Mouse (Mus musculus) cerebellum, adult 11 months (tissue): ENCODE data around the gene Hpn.
A peak's percentile ranks its signal among the peaks of the same experiment; 100 is the strongest.

Source experiments
- DNase-seq: peaks from one replicate; pipeline ENCODE4 v3.0.0; 2022

Hpn gene

DNA sequence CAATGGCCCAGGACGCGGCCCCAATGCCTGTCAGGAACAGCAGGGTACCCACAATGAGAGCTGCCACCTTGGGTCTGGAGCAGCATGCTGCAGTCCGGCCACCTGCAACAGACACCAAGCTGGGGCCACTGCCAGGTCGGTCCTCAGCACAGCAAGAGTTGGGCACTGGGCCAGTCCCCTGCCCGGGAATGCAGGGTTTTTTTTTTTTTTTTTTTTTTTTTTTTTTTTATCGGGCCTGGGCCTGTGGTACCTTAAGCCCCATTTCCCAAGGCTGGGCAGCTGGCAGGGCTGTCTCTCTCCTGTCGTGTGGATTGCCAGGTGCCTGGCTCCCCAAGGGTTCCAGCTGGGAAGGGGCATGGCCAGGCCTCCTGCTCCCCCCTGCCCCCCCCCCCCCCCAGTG, 6.0 kb downstream of the Hpn start:
- DNase-seq: peak; percentile 75

DNA sequence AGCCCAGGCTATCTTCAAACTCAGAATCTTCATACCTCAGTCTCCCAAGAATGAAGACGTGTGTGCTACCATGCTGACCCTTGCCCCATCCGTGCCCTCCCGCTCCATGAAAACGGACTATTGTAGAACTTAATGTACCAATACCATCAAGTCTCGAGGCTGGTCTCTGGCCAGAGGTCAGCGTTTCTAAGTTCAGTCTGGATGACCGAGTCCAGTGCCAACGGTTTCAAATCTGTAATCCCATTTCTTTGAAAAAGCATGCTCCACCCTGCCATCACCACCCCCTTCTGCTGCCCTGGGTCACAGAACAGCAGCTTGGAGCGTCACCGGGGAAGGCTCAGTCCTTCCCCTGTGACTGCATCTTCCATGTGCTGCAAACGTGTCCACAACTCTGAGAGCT, 7.3 kb downstream of the Hpn start:
- DNase-seq: no peak

DNA sequence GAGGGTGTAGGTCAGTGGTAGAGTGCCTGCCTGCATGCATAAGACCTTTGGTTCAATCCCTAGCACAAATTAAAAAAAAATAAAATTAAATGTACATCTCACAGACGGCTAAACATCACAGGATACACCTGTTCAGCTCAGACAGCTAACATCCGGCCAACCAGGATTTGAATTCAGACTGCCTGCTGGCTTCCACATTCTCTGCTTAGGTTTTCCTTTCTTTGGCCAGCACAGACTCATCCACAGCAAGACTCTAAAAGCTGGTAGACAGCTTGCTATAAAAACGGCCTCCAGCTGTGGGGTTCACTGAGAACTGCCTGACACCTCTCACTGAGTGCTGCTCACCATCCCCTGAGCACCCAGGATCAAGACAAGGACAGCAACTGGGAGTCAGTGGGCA, 8.9 kb downstream of the Hpn start:
- no peak for DNase-seq

- DNase-seq: no peak
Observed at GRCm38 (mm10) chr7:31105061-31105768, 9.9 kb downstream of the Hpn start.

- no peak for DNase-seq
Observed at GRCm38 (mm10) chr7:31100786-31101185, 14.3 kb downstream of the Hpn start.

DNA sequence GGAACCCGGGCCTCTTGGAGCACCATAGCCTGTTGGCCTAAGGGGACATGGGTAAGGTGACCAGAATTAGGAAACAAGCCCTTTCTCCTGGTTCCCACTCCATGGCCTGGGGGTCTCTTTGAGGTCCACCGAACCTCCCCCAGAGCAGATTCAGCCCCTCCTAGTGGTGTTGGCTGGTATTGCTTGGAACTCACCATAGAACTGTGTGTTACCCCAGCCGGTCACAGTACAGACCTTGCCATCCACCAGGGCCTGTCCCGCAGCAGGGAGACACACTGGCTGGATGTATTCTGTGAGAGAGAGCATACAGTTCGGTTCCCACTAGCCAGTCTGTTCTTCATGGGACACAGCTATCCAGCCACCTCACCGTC, 15.5 kb downstream of the Hpn start:
- DNase-seq: no peak

GRCm38 (mm10) chr7:31098697-31099611, 16.1 kb downstream of the Hpn start:
- no peak for DNase-seq

DNA sequence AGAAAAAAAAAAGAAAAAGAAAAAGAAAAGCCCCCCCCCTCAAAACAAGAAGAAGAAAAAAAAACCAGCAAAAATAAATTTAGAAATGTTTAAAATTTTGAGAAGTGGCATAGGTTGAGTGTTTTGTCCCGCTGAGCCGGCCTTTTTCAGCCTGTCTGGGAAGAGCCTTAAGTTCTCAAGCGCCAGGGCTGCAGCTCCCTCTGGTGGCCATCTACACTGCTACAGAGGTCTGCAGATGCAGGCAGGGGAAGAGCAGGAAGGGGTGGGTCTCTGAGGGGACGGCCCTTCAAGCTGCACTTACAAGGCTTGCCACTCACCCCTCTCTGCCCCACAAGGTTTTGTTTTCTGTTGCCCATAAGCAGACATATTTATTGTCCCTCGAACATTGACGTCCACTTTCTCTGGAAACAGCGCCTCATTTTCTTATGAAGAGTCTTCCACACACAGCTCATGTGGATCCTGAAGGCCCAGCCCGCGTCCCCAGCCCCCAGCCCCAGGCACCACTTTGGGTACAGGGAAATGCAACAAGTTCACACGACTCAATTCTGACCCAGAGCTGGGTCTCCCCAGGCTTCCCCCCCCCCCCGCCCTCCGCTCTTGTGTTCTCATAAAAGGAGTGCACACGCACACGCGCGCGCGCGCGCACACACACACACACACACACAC, 17.4 kb downstream of the Hpn start:
- DNase-seq: peak; percentile 85

DNA sequence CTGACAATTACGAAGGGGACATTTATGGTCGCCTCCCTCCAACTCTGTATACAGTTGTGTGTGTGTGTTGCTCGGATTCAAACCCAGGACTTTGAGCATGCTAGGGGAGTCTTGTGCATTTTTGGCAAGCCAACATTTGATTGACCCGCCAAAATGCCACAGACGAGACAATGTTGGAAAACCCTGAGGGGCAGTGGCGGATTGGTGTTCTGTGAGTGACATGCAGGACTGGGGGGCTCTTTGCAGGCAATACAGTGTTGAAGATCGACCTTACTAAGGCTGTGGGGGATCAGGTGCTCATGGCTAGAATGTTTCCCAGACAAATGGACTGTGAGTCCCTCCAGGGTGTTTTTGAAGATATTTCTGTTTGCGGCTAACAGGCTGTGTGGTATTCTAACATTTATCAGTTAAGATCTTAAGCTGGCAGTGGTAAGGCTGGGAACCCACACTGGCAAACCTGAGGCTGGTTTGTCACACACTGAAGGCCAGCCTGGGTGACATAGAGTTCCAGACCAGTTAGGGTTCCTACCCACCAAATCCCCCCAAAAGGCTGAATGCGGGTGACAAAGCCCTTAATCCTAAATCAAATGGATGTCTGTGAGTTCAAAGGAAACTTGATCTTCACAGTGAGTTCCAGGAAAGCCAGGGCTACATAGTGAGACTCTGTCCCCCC, 18.1 kb downstream of the Hpn start:
- no peak for DNase-seq

GRCm38 (mm10) chr7:31094774-31095501, 20.2 kb downstream of the Hpn start:
- DNase-seq: no peak

GRCm38 (mm10) chr7:31089721-31090120, 25.4 kb downstream of the Hpn start:
- DNase-seq: no peak

DNA sequence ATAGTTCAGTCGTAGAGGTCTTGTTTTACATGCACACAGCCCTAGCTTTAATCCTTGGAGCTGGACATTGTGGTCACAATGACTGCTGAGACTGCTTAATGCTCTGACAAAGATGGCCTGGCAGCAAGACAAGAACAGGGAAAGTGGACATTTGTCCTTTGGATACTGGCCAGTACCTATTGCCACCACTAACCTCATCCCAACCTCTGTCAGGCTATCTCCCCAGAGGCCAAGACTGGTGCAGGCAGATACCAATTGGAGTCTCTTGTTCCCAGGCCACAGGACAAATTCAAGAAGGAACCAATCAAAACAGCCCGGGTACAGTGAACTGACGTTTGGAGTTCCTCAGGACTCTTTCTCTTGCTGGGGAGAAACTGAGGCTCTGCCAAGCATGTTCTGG, 26.9 kb downstream of the Hpn start:
- no peak for DNase-seq

DNA sequence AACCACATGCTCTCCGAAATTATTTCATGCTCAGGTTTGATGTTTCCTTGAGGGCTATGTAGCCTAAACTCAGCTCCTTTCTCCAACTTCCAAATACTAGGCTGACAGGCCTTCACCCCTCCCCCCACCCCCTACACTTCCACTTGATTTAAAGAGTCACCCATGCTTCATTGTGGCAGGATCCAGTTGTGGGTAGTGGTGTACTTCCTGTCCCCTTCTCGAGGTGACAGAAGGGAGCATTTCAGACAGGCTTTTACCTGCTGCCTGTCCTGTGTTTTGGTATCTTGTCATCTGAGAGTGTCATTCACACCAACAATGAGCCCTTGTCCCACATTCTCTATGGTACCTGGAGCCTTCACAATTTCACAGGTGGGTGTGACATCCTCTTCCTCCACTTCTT, 27.8 kb downstream of the Hpn start:
- DNase-seq: no peak

DNA sequence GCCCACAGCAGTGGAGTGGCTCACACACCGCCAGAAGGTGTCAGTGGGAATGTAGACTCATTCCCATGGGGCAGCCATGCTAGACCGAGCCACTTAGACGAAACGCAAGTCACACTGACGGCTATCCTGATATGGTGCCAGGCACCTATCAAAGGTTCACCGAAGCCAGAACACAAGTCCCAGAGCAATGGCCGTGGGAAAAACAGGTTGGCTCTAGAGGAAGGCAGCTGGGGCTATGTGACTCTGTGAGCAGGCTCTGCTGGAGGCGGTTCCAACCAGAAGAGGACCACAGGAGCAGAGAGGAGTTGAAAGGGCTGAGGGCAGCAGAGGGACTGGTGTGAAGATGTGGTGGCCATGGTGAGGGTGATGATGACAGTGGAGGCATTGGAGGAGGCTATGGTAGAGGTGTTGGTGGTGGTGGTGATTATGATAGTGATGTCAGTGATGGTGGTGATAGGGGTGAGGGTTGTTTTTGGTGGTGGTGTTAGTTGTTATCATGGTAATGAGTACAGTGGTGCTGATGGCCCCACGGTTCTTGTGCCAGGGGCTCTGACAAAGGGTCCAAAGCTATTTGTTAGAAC, 28.8 kb downstream of the Hpn start:
- no peak for DNase-seq

DNA sequence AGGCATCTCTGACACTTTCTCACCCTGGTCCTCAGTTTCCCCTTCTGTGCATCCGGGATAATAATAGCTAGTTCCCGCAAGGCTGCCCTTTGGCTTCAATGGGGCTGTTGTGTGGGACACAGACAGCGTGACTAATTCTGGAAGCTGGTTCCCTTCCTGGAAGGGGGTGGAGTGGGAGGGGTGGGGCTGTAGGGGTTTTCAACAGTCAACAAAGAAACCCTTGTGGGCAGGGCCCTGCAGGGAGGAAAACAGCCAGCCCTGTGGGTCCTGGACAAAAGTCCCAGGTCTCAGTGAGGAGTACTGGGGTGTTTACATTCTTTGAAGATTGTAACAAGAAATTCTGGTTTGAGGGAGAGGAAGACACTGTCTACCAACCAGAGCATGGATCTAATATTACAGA, 29.9 kb downstream of the Hpn start:
- no peak for DNase-seq

DNA sequence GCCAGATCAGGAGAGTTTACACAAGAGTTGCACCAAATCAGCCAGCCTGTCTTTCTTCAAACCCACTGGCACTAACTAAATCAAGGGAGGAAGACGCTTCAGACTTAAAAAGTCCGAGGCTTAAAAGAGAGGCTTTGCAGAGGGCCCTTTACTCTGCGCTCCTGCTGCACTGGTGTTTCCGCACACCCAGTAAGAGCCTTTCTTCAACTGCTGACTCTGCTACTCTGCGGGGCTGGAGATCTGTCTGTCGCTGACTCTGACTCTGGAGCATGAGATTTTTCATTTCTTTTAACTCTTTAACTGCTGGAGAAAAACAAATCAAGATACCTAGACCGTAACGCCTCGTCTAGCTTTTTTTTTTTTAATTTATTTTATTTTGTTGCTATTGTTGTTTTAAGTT, 30.9 kb downstream of the Hpn start:
- no peak for DNase-seq

DNA sequence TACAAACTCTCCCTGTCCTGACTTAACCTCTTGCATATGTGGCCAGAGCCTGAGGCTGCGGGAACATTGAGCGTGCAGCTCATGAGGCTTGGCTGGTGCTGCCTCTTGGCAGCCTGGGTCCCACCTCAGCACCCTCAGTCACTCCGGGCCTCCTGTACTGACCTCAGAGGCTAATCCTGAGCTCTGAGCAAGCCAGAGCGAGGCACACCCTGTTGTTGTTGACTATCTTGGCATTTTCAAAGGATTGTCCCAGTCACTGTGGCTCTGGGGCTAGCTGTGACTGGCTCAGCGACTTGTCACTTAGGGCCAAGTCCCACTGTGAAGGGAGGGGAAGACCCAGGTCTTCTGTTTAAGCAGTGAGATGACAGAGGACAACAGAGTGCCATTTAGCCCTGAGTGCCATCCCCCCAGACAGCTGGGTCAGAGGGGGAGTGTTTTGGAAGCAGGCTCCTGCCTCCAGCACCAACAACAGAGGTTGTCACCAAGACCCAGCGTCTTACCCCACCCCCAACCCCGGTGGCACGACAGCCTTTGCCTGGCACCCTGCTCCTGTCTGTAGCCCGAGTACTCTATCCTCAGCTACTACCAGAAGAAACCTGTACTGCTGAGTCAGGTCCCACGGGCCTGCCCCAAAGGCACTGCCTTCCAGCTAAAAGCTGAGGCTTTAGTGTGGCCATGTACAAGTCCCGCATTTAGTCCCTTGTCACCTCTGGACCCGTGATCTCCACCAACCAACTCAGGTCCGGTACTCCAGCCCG, 32.1 kb downstream of the Hpn start:
- DNase-seq: peak; percentile 45

DNA sequence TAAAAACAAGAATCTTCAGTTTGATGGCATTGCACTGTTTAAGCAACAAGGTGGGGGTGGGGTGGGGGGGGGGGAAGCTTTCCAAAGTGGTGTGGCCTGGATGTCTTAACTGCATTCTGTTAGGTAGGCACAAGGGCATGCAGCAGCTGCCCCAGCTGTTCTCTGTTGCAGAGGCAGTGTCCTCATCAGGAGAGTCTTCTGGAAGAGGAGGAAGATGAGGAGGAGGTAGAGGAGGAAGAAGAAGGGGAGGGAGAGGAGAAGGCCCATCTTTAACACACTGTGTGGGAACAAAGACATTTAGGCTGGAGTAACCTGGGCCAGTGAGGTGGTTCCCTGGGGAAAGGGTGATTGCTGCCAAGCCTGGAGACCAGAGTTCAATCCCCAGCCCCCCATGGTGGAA, 33.0 kb downstream of the Hpn start:
- DNase-seq: no peak

GRCm38 (mm10) chr7:31081106-31081505, 34.0 kb downstream of the Hpn start:
- DNase-seq: no peak

- no peak for DNase-seq
Observed at GRCm38 (mm10) chr7:31080611-31081010, 34.5 kb downstream of the Hpn start.

GRCm38 (mm10) chr7:31079670-31080069, 35.4 kb downstream of the Hpn start:
- DNase-seq: no peak
